Mouse (Mus musculus) cerebellum, adult 9-11 months (tissue): Measurements from ENCODE around the gene Tfb2m.

ENCODE experiments used
- DNase-seq: peaks from one replicate; pipeline ENCODE4 v3.0.0; 2022

The Tfb2m gene

DNA sequence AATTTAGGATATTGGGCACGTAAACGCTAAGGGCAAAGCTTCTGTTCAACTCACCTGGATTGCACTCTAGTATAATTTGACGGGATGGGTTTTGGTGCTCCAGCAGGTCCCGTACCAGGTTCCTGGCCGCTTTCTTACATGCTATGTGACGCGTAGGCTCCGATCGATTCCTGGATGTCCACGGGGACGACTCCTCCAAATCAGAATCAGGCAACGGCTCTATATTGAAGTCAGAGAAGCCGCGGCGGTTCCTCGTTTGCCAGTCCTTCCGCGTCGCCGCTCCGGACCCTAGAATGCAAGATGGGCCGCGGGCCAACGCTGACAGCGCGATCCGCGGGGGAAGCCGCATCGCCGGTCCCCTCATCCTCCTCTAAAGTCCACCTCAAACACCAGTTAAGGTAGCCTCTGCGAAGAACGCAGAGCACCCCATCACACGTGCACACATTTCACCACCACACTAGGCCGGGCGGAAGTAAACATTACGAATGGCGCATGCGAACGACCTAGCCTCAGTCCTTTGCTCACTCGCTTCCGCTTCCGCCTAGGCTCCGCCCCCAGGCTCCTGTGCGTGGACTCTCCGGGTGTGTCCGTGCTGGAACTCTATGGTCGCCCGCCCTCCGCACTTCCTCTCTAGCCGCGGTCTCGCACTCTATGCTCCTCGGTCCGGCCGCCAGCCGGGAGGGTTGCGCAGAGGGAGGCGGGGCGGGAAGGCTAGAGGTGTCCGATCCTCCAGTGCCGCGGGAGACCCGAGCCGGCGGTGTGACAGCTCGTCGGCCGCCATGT, at the start of gene Tfb2m, which contains the start of gene Cnst:
TSS of gene Tfb2m (minus strand) at position 500 of the 783 bp plus-strand sequence.
TSS of gene Cnst (plus strand) at position 603 of the 783 bp plus-strand sequence.
- peak; percentile 99 for DNase-seq

DNA sequence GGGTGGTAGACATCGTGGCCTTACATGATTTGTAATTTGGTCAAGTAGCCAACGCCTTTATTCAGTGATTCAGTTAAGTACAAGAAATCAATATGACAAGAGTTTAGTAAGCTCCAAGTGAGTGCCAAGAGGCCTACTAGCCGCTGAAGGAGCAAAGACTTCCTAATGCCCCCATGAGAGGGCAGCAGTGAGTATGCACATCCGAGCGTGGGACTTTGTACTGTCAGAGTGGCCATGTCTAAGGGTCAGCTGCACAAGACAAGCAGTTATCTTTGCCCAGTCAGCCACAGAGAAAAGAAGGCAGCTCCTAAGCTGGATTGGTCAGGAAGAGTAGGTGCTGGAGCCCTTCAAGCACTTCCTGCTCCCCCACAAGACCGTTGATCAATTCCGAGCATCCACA, 46.9 kb upstream of the Tfb2m start:
- no peak for DNase-seq

DNA sequence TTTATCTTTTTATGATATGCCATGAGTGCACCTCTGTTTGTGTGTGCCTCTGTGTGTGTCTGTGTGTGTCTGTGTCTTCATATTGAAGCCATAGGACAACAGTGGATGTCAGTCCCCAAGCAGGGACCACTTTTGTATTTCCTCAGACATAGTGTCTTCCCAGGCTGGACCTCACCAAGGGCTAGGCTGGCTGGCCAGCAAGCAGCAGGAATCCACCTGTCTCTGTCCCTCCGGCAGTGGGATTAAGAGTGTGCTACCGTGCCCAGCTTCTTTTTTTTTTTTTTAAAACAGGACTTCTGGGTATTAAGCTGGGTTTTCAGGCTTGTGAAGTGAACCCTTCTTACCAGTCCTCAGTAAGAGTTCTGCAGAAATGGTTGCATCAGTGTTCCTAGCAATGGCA, 46.1 kb upstream of the Tfb2m start:
- DNase-seq = peak; percentile 45

DNA sequence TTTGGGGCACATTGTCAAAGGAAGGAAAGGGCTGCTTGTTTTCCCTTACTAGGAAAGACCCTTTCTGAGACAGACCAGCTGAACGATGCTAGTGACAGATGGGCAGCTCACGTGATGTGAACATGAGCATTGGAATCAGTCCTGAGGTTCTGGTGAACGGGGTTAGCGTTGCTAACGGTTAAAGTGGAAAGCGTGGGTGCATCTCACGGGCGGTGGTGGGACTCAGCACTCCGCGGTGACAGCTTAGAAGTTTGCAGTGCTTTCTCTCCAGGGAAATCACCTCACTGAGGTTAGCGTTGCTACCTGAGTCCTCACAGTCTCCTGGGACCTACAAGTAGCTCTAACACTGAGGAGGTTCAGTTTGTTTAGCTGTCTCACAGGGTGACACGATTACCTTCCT, 45.6 kb upstream of the Tfb2m start:
- peak; percentile 67 for DNase-seq

DNA sequence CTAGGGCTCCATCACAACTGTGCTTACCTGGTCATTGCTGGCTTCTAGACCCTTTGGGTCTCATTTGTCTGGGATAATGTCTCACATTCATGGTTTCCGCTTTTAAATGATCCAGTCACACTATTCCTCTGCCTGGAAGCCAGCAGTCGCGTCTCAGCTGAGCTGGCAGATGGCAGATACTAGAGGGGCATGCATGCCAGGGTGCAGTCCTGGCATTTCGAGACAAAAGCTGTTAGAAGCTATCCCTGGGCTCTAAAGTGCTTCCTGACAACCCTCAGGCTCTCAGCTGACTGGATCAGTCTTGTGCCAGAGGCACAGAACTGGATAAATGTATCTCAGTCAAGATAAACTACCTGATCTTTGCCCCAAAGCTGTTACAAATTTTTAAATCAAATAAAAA, 42.2 kb upstream of the Tfb2m start:
- DNase-seq = peak; percentile 89

DNA sequence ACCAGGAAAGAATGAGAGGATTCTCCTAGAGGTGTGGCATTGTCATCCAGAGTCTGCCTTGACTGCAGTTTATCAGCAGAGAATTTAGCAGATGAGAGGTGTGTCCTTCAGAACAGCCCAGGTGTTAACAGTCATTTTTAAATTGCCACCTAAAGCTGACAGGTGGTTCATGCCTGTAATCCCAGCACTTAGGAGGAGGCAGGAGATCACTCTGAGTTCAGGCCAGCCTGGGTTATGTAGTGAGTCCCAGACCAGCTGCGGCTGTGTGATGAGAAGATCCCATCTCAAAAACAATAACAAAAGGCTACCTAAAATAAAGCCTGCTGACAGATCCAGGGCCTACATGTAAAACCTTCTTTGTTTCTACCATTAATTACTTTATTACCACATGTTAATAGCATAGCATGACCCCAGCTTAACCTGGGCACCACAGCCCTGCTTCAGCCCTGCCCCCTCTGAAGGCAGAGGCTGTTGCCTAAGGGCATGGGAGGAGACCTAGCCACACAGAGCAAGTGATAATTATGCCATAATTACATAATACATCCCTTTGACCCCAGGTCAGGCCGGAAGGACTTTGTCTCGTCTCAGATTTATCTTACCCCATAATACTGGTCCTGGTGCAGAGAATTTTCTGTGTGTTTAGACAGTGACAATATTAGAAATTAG, 40.5 kb upstream of the Tfb2m start:
- DNase-seq = no peak

DNA sequence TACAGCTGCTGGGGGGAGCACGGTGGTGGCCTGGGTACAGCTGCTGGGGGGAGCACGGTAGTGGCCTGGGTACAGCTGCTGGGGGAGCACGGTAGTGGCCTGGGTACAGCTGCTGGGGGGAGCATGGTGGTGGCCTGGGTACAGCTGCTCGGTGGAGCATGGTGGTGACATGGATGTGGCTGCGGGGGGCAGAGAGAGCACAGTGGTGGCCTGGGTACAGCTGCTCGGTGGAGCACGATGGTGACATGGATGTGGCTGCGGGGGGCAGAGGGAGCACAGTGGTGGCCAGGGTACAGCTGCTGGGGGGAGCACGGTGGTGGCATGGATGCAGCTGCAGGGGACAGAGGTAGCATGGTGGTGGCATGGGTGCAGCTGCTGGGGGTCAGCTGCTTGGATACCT, 39.6 kb upstream of the Tfb2m start:
- no peak for DNase-seq

DNA sequence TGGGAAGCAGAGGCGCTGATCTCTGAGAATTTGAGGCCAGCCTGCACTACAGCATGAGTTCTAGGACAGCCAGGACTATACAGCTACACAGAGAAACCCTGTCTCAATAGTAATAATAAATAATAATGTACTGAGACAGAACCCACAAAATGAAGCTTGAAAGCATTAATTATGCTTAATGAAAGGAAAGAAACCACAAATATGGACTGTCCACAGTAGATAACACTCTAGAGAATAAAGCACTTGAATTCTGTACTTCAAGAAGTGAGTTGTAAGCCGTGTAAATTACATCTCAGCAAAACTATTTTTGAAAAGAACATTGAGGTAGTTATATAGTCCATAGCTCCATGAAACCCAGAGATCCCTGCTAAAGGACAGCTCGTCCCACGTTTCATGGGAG, 38.2 kb upstream of the Tfb2m start:
- DNase-seq = no peak

DNA sequence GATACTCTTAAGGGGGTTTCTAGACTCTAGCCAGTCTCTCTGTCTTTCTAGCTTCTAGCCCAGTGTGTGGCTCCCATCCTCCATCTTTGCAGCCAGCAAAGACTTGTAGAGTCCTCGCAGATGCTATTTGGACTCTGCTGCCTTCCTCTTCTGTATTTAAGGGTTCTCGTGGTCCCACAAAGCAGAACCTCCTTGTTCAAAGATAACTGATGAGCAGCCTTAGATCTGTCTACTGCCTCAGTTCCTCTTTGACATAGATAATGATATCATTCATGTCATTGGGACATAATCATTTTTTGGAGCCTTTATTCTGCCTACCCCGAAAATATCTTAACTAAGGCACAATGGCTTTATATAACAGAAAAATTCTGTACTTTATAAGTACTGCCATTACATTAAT, 37.0 kb upstream of the Tfb2m start:
- DNase-seq = no peak

DNA sequence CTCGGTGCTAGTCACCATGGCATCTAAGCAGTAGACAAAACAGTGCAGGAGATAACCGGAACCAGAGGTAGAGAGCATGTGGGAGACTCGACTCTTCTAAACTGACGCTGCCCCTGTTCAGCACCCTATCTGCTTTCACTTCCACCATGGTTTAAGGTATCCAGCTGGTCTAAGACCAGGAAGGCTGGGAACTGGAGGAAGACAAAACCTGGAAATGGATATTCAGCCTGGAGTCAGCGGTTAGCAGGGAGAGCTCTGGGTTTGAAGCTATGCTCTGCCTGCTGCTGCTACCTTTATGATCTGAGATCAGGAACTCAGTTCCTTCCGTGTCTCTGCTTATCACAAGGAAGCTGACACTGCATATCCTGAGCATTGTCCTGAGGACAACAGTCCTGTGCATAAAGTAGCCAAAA, 36.0 kb upstream of the Tfb2m start:
- no peak for DNase-seq

DNA sequence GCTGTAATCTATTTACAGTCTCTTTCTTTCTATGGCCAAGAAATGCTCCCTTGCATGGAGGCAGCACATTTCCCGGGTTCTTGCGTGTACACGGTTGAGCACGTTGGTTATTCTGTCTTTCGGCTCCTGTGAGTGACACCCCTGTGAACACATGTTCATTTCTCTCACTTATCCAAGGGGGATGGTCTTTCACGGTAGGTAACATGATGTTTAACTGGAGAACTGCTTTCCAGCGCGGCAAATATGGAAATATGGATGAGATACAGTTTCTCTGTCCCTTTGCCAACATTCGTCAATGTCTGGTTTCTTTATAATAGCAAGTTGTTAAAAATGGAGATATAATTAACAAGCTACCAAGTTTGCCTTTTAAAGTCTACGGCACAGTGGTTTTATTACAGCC, 35.4 kb upstream of the Tfb2m start:
- no peak for DNase-seq

DNA sequence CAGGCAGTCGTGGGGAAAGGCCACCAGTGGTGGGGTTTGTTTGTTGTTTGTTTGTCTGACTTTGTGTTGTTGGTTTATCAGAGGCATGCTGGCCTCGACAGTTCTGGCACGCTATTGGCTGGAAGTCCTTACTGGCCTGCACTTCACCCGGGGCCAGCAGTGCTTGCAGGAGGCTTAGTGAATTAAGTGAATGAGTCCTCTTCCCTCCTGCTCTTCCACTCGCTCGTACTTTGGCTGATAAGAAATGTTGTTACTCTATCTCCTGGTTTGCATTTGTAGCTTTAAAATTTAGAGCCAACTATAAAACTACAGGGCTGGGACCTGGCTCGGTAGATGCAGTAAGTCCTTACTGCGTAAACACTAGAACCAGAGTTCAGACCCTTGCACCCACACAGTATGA, 34.1 kb upstream of the Tfb2m start:
- DNase-seq = no peak

DNA sequence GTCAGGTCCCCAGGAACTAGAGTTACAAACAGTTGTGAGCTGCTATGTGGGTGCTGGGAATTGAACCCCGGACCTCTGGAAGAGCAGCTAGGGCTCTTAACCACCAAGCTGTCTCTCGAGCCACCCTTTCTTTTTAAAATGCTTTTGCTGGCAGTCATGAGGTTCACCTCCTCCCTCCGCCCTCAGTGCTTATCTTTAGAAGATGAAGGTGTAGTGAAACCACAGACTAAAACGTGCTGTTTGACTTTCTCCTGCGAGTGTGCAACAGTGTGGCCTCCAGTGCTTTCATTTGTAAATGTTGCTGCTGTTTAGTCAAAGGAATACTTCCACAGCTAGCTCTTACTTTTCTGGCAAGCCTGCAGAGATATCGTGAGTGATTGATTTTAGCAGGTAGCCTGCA, 32.6 kb upstream of the Tfb2m start:
- DNase-seq = no peak

DNA sequence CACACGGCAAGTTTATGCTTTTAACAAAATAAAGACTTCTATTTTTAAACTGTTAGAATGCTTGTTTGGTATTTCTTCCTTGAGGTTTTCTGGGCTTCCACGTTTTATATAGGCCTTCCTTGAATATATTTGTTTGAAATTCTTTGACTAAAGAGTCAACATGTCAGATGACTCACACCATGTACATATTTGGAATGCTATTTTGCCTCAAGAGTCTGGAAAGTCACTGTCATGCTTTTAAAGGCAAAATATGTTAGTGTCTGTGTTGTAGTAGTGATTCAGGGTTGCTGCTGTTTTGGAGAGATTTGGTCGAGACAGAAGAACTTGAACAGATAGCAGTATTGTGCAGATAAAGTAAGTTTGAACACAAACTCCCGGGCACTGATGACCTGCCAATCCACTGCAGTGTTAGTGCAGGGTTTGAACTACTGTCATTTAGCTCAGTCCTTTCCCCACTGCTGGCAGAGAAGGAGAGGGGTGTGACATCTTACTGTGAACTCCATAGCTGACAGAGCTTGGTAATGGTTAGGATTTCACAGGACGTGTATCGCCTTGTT, 27.7 kb upstream of the Tfb2m start:
- DNase-seq = no peak

DNA sequence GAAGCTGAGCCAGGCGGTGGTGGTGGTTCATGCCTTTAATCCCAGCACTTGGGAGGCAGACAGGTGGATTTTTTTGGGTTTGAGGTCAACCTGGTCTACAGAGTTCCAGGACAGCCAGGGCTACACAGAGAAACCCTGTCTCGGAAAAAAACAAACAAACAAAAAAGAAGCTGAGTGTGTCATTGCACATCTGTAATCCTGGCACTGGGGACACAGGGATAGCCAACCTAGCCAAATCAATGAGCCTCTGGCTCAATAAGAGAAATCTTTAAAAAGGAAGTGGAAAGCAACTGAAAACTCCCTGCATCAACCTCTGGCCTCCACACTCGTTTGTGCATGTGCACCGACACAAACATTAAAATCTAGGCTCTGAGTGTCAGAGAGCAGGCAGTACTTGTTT, 25.6 kb upstream of the Tfb2m start:
- no peak for DNase-seq

DNA sequence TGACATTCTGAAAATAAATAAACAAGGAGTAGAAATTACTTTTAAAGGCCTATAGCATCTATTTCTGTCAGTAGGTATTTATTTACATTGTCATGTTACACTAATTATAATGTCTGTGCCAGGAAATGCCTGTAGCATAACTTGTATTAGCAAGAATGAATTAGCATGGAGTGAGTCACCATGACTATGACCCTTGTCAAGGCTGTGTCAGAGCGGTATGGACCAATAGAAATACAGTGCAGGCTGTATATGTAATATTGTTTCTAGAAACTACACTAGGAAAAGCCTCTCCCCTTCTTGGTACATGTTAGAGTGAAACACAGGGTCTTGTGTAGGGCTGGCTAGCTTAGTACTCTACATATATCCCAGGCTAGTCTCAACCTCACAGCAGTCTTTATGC, 24.4 kb upstream of the Tfb2m start:
- no peak for DNase-seq

DNA sequence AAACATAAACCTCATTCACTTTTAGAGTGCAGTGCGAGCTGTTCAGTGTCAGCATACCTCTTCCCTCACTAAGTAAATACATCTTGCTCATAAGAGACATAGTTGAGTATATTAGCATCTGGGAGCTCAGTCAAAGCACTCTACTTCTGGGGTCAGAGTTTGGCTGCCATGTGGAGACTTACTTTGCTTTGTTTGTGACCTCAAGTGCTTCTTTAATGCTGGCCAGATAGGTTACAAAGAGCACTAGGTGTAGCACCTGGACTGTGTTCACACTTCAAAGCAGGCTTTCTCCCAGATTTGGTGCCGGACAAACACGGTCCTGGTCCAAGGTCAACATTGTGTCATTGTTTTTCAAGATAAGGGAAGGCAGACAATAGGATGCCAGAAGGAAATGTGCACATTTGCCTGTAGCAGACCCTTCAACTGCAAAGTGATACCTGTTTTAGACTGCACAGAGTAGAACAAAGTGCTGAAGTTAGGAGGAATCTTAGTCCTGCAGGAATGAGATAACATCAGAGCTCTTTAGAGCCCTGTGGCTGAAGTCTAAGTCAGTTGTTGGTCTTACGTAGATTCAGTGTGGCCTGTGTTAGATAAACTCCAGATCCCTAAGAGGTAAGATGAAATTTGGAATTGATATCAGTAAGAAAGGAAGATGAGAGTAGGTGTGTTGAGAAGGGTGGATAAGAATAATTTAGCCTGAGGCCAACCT, 22.8 kb upstream of the Tfb2m start:
- DNase-seq = no peak

DNA sequence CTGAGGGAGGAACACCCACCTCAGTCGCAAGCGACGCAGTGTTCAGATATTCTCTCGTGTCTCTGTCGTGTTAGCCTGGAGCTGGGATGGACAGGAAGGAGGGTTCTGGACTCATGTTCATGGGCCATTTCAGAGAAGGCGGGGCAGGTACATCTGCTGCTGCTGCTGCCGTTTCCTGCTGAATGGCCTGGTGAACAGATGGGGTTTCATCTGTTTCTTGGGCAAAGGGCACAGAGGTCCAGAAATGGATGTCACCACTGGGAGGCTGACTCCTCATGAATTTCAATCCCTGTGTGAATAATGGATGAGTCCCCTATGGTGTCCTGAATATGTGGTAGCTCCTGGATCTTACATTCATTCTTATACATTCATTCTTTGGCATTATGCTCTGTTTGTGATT, 21.5 kb upstream of the Tfb2m start:
- DNase-seq = no peak

DNA sequence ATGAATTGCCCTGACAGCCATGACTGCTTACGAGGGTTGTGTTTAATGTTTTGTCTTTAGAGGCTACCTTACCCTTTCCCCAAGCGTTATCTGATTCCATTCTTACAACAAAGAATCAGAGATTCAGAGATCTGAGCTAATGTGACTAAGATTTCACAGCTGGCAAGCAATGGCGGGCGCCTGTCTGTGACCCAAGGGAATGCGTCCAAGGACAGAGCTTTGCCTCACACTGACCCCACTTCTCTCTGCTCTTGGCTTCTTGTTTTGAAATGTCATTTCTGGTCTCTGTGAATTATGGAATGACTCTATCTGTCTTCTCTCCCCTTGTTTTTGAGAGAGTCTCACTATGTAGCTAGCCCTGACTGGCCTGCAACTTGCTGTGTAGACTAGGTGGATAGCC, 17.9 kb upstream of the Tfb2m start:
- no peak for DNase-seq

DNA sequence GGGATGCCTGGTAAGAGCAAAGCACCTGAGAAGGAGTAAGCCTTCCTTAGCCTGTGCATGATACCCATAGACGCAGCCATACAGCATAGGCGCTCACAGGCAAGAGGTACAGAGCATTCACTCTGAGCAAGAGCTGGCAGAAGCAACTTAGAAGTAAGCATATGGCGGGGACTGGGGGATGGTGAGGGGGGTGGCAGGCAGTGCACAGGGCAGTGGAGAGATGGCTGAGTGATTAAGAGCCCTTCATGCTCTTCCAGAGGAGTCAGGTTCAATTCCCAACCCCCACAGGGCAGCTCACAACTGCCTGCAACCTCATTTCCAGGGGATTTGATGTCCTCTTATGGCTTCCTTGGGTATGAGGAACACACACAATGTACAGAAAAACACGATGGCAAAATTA, 17.1 kb upstream of the Tfb2m start:
- DNase-seq = no peak

DNA sequence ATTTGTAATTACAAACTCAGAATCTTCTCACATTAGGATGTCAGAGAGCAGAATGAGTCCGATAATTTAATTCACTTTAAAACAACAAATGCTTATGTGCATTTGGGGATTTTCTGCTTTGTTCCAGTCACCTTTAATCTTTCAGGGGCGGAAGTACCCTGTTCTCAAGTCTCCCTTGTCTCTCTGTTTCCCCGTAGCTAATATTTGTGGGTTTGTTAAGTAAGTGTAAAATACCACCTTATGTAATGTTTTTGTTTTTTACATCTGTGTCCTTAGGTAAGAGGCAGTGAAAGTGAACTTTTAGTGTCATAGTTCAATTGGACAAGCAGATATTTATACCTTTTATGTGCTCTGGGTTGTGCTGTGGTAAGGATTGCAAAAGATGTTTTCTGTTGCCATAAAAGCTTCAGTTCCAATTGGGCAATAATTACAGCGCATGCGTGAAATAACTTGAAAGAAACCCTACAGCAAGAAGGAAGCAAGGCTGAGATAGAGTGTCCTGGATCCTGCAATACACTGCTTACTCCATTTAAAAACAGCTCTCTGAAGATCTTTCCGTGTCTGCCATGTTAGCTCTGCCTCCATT, 14.9 kb upstream of the Tfb2m start:
- DNase-seq = no peak

DNA sequence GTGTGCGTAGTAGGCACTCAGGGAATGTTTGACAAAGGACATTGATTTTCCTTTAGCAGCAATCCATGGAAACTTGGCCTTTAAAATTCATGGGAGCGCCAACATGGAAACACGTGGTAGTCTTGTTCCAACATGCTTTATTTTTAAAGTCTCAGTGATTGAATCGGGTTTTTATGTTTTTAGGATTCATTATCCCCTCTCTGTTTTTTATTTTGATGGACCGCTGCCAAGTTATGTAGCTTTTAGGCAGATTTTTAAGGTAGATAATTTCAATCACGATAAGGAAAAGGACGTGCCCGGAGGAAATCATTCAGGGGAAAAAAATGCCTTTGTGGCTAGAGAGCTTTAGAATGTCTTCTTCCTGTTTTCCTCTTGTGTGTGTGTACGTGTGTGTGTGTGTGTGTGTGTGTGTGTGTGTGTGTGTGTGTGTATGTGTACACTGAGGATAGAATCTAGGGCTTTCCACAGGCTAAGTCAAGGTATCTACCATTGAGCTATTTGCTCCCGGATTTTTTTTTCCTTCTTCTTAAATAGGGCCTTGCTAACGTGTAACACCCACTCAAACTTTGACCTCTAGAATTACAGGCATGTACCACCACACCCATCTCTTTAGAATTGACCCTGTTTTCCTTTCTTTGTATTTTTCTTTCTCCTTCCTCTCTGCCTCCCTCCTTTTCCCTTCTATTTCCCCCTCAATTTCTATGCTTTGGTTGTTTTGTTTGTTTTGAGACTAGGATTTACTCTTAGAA, 13.6 kb upstream of the Tfb2m start:
- no peak for DNase-seq

DNA sequence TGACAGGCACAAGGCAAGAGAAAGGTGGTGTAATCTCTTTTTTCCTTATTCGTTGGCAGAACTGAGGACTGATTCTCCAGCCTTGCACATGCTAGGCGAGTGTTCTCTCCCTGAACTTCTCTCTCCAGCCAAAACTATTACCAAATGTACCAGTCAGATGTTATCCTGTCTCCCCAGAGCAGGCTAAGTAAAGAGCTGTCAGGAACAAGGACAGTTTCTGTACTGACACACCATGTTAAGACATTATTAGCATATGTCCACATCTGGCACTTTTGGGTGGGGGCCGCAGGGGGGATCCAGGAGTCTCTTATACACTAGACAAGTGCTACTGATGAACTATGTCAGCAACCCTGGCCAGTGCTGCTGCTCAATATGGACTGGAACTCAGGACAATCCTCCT, 10.9 kb upstream of the Tfb2m start:
- no peak for DNase-seq
